Mouse (Mus musculus) megakaryocyte-erythroid progenitor cell, adult 5 weeks (primary cell): ENCODE results near the gene Cps1. TPM values are rescaled to one million over a fixed set of nuclear protein-coding genes. Genes with fewer than 3 reads are reported as not detected.

Experiments
- polyA plus RNA-seq: library from polyadenylated mRNA; stranded (reverse); fragments of >175 nt; gene quantifications from 2 replicates; pipeline ENCODE4 v1.2.3, GENCODE M21; 2012

The Cps1 gene
- polyA plus RNA-seq = not detected in 2 replicates

DNA sequence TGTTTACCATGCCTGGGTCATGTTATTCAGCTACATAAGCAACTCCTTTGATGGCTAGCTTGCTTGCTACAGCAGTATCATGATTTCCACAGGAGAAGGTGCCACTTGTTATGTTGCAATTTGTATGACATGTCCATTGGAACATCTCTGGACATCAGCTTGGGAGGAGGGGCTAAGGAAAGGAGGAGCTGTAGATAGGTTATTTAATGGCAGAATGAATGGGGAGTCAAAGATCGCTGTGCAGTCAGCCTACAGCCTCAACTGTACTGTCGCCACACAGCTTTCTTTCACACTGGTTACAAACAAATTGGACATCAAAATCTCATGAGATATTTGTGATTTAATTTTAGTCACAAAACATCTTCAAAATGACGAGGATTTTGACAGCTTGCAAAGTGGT is at the start of gene Cps1:
Gene Cps1 (plus strand): TSS at position 230 of the 400 bp plus-strand sequence.

Other genes starting within 250 kb of the Cps1 start
- gene Myl1, start 177.6 kb upstream of the Cps1 start, polyA plus RNA-seq = not detected in 2 replicates
- 7.9 and 8.9 TPM in 2 replicates for gene Lancl1, start 84.2 kb upstream of the Cps1 start, polyA plus RNA-seq